Mouse (Mus musculus): Measurements from ENCODE around the gene Adat1. TPM values are rescaled to one million over a fixed set of nuclear protein-coding genes. Genes with fewer than 3 reads are reported as not detected.
A peak's percentile ranks its signal among the peaks of the same experiment; 100 is the strongest.

Adat1 gene
- polyA plus RNA-seq, 2 experiments = 2.4 to 3.4 TPM

GRCm38 (mm10) chr8:111929648-111930344 is 62.3 kb downstream of the Adat1 start:
- peak overlapping the region; percentile 3 to 42; a peak in 3 of 4 replicates for H3K4me3 ChIP-seq (ENCODE audit: insufficient read depth in 1 of 2, low read depth in 2 of 2, low read length in 2 of 2)
- H3K4me1 ChIP-seq (replicated peaks; ENCODE audit: control insufficient read depth in 2 of 2, insufficient read depth in 2 of 2, low read length in 1 of 2) = peaks cover 51 to 55% of the 10 kb centered on the region in 2 experiments
- ATAC-seq (ENCODE audit: insufficient read depth) (peak; percentile 86), DNase-seq (ENCODE audit: low read depth in 3 of 3, low spot score in 3 of 3) (peak; percentile 78 to 80 (median 79))
- no peaks in the 10 kb centered on the region; the same call in 1 of the 2 replicates for H3K36me3 ChIP-seq (replicated peaks; ENCODE audit: control insufficient read depth, insufficient read depth, low read depth)
- H3K4me2 ChIP-seq (ENCODE audit: low read depth) = peak overlapping the region; percentile 60
- H3K27me3 ChIP-seq (ENCODE audit: control insufficient read depth, insufficient read depth, low read length) = no peaks in the 10 kb centered on the region
- no peaks in the 10 kb centered on the region for H3K9me3 ChIP-seq (ENCODE audit: control insufficient read depth, low read length)
- 8% methylated on average over 8 of the region's 8 CpGs for WGBS (ENCODE audit: insufficient replicate concordance)
- peak overlapping the region; percentile 89 for H3K27ac ChIP-seq
- H3K9ac ChIP-seq (replicated peaks) = peak overlapping the region; percentile 59
- TF ChIP-seq EP300 (IDR thresholded peaks at IDR 0.05; ENCODE audit: low read depth) (peak; percentile 79), CTCF (IDR thresholded peaks at IDR 0.05; ENCODE audit: low read depth) (no peak)

- ATAC-seq (ENCODE audit: insufficient read depth) = no peak
- Histone ChIP-seq H3K9ac (replicated peaks) (no peak overlapping the region), H3K4me3 (ENCODE audit: insufficient read depth in 1 of 2, low read depth in 2 of 2, low read length in 2 of 2) (no peak overlapping the region), H3K4me1 (replicated peaks; ENCODE audit: control insufficient read depth in 2 of 2, insufficient read depth in 2 of 2, low read length in 1 of 2) (peaks cover 19 to 27% of the 10 kb centered on the region in 2 experiments), H3K4me2 (ENCODE audit: low read depth) (peak overlapping the region; percentile 11; the same call in 1 of the 2 replicates), H3K27me3 (ENCODE audit: control insufficient read depth, insufficient read depth, low read length) (no peaks in the 10 kb centered on the region), H3K27ac (peak overlapping the region; percentile 8), H3K9me3 (ENCODE audit: control insufficient read depth, low read length) (no peaks in the 10 kb centered on the region), H3K36me3 (replicated peaks; ENCODE audit: control insufficient read depth, insufficient read depth, low read depth) (no peaks in the 10 kb centered on the region)
- 23% methylated on average over 7 of the region's 7 CpGs for WGBS (ENCODE audit: insufficient replicate concordance)
- no peak for TF ChIP-seq CTCF (IDR thresholded peaks at IDR 0.05; ENCODE audit: low read depth)
- TF ChIP-seq EP300 (IDR thresholded peaks at IDR 0.05; ENCODE audit: low read depth) = no peak
- DNase-seq (ENCODE audit: low read depth in 3 of 3, low spot score in 3 of 3) = peak in 1 of 3 experiments; percentile 14
Observed at GRCm38 (mm10) chr8:111924976-111925375, 67.1 kb downstream of the Adat1 start.

- ATAC-seq (ENCODE audit: insufficient read depth) (peak; percentile 31), DNase-seq (ENCODE audit: low read depth in 3 of 3, low spot score in 3 of 3) (peak in 2 of 3 experiments; percentile 39 to 51)
- TF ChIP-seq CTCF (IDR thresholded peaks at IDR 0.05; ENCODE audit: low read depth) (peak; percentile 77), EP300 (IDR thresholded peaks at IDR 0.05; ENCODE audit: low read depth) (no peak)
- Histone ChIP-seq H3K4me2 (ENCODE audit: low read depth) (no peak overlapping the region), H3K4me1 (replicated peaks; ENCODE audit: control insufficient read depth in 2 of 2, insufficient read depth in 2 of 2, low read length in 1 of 2) (peaks cover 8 to 14% of the 10 kb centered on the region in 2 experiments), H3K4me3 (ENCODE audit: insufficient read depth in 1 of 2, low read depth in 2 of 2, low read length in 2 of 2) (no peak overlapping the region), H3K9me3 (ENCODE audit: control insufficient read depth, low read length) (no peaks in the 10 kb centered on the region), H3K27me3 (ENCODE audit: control insufficient read depth, insufficient read depth, low read length) (no peaks in the 10 kb centered on the region), H3K9ac (replicated peaks) (no peak overlapping the region), H3K27ac (no peak overlapping the region), H3K36me3 (replicated peaks; ENCODE audit: control insufficient read depth, insufficient read depth, low read depth) (no peaks in the 10 kb centered on the region)
- 27% methylated on average over 10 of the region's 10 CpGs for WGBS (ENCODE audit: insufficient replicate concordance)
Observed at GRCm38 (mm10) chr8:111923383-111923804, 68.7 kb downstream of the Adat1 start.

- H3K4me2 ChIP-seq (ENCODE audit: low read depth) = no peak overlapping the region
- TF ChIP-seq EP300 (IDR thresholded peaks at IDR 0.05; ENCODE audit: low read depth) (no peak), CTCF (IDR thresholded peaks at IDR 0.05; ENCODE audit: low read depth) (no peak)
- no peak for DNase-seq (ENCODE audit: low read depth in 3 of 3, low spot score in 3 of 3)
- no peak overlapping the region for H3K4me3 ChIP-seq (ENCODE audit: insufficient read depth in 1 of 2, low read depth in 2 of 2, low read length in 2 of 2)
- H3K27ac ChIP-seq = no peak overlapping the region
- H3K9ac ChIP-seq (replicated peaks) = no peak overlapping the region
- ATAC-seq (ENCODE audit: insufficient read depth) = no peak
- H3K36me3 ChIP-seq (replicated peaks; ENCODE audit: control insufficient read depth, insufficient read depth, low read depth) = no peaks in the 10 kb centered on the region
- H3K9me3 ChIP-seq (ENCODE audit: control insufficient read depth, low read length) = no peaks in the 10 kb centered on the region
- H3K4me1 ChIP-seq (replicated peaks; ENCODE audit: control insufficient read depth in 2 of 2, insufficient read depth in 2 of 2, low read length in 1 of 2) = peaks cover 8 to 10% of the 10 kb centered on the region in 2 experiments
- 48% methylated on average over 4 of the region's 4 CpGs for WGBS (ENCODE audit: insufficient replicate concordance)
- no peaks in the 10 kb centered on the region for H3K27me3 ChIP-seq (ENCODE audit: control insufficient read depth, insufficient read depth, low read length)
Observed at GRCm38 (mm10) chr8:111920971-111921370, 71.1 kb downstream of the Adat1 start.

GRCm38 (mm10) chr8:111919663-111920062 is 72.4 kb downstream of the Adat1 start:
- H3K9ac ChIP-seq (replicated peaks) = no peak overlapping the region
- H3K4me2 ChIP-seq (ENCODE audit: low read depth) = no peak overlapping the region
- no peaks in the 10 kb centered on the region for H3K27me3 ChIP-seq (ENCODE audit: control insufficient read depth, insufficient read depth, low read length)
- H3K9me3 ChIP-seq (ENCODE audit: control insufficient read depth, low read length) = no peaks in the 10 kb centered on the region
- no peak overlapping the region for H3K27ac ChIP-seq
- ATAC-seq (ENCODE audit: insufficient read depth) (no peak), DNase-seq (ENCODE audit: low read depth in 3 of 3, low spot score in 3 of 3) (no peak)
- H3K4me3 ChIP-seq (ENCODE audit: insufficient read depth in 1 of 2, low read depth in 2 of 2, low read length in 2 of 2) = no peak overlapping the region
- H3K36me3 ChIP-seq (replicated peaks; ENCODE audit: control insufficient read depth, insufficient read depth, low read depth) = no peaks in the 10 kb centered on the region
- WGBS (ENCODE audit: insufficient replicate concordance) = 70% methylated on average over 2 of the region's 2 CpGs
- peaks cover 1 to 2% of the 10 kb centered on the region in 2 experiments for H3K4me1 ChIP-seq (replicated peaks; ENCODE audit: control insufficient read depth in 2 of 2, insufficient read depth in 2 of 2, low read length in 1 of 2)
- no peak for TF ChIP-seq EP300 (IDR thresholded peaks at IDR 0.05; ENCODE audit: low read depth)
- peak; percentile 90 for TF ChIP-seq CTCF (IDR thresholded peaks at IDR 0.05; ENCODE audit: low read depth)

Other genes with a start within 250 kb of the Adat1 start
- 5.6 and 6.7 TPM in 2 replicates for gene Bcar1, start 248.5 kb downstream of the Adat1 start, polyA plus RNA-seq (2012; rRNA removed)
- 4.3 and 4.9 TPM in 2 replicates for gene Bcar1, start 248.5 kb downstream of the Adat1 start, polyA plus RNA-seq (2014; fragmentation: Nextera tagmentation; extraction: Ambion mirVana)
- 13.2 and 46.8 TPM in 2 replicates for gene Cfdp1, start 138.0 kb downstream of the Adat1 start, polyA plus RNA-seq (2012; rRNA removed)
- gene Cfdp1, start 138.0 kb downstream of the Adat1 start, polyA plus RNA-seq (2014; fragmentation: Nextera tagmentation; extraction: Ambion mirVana) = 82.8 and 93.3 TPM in 2 replicates
- 1.9 and 2.3 TPM in 2 replicates for gene Tmem170, start 115.6 kb downstream of the Adat1 start, polyA plus RNA-seq (2012; rRNA removed)
- gene Tmem170, start 115.6 kb downstream of the Adat1 start, polyA plus RNA-seq (2014; fragmentation: Nextera tagmentation; extraction: Ambion mirVana) = 1.8 and 2.1 TPM in 2 replicates
- gene Chst5, start 81.9 kb downstream of the Adat1 start, polyA plus RNA-seq (2012; rRNA removed) = 0.02 and 0.03 TPM in 2 replicates
- gene Chst5, start 81.9 kb downstream of the Adat1 start, polyA plus RNA-seq (2014; fragmentation: Nextera tagmentation; extraction: Ambion mirVana) = not detected in 2 replicates
- gene Tmem231, start 58.4 kb downstream of the Adat1 start, polyA plus RNA-seq (2012; rRNA removed) = 1.4 and 1.7 TPM in 2 replicates
- gene Tmem231, start 58.4 kb downstream of the Adat1 start, polyA plus RNA-seq (2014; fragmentation: Nextera tagmentation; extraction: Ambion mirVana) = 2.0 and 2.4 TPM in 2 replicates
- gene Gabarapl2, start 51.6 kb downstream of the Adat1 start, polyA plus RNA-seq (2012; rRNA removed) = 26.5 and 50.5 TPM in 2 replicates
- gene Gabarapl2, start 51.6 kb downstream of the Adat1 start, polyA plus RNA-seq (2014; fragmentation: Nextera tagmentation; extraction: Ambion mirVana) = 184 and 188 TPM in 2 replicates
- 39.4 and 58.9 TPM in 2 replicates for gene Kars, start 19.0 kb upstream of the Adat1 start, polyA plus RNA-seq (2012; rRNA removed)
- 93.6 and 105 TPM in 2 replicates for gene Kars, start 19.0 kb upstream of the Adat1 start, polyA plus RNA-seq (2014; fragmentation: Nextera tagmentation; extraction: Ambion mirVana)
- gene Terf2ip, start 19.1 kb upstream of the Adat1 start, polyA plus RNA-seq (2012; rRNA removed) = 2.9 and 3.9 TPM in 2 replicates
- gene Terf2ip, start 19.1 kb upstream of the Adat1 start, polyA plus RNA-seq (2014; fragmentation: Nextera tagmentation; extraction: Ambion mirVana) = 3.2 and 3.5 TPM in 2 replicates
- 0.08 and 0.17 TPM in 2 replicates for gene Gm6793, start 22.7 kb upstream of the Adat1 start, polyA plus RNA-seq (2012; rRNA removed)
- gene Gm6793, start 22.7 kb upstream of the Adat1 start, polyA plus RNA-seq (2014; fragmentation: Nextera tagmentation; extraction: Ambion mirVana) = 0.33 TPM in 1 of 2 replicates, not detected in the other